Mouse (Mus musculus) sigmoid colon, adult 10 weeks (tissue): Measurements from ENCODE around the gene Tmem263. TPM values are rescaled to one million over a fixed set of nuclear protein-coding genes. Genes with fewer than 3 reads are reported as not detected.

Experiments used
- polyA plus RNA-seq: library from polyadenylated mRNA; stranded (reverse); fragments of 350-450 nt; fragmentation: Illumina TruSeq; extraction: RNeasy Lipid Tissue Mini Kit (QIAGEN cat#74804); gene quantifications from one replicate; pipeline ENCODE4 v1.2.3, GENCODE M21; 2014; ENCODE audit warnings: low read depth, low replicate concordance

The Tmem263 gene
- 62.7 TPM for polyA plus RNA-seq

GRCm38 (mm10) chr10:85102247-85103084 is at the start of gene Tmem263, which contains the start of gene Fhl4:
Tmem263 (plus strand) TSS chr10:85102627.
Fhl4 (minus strand) TSS chr10:85102495.

GRCm38 (mm10) chr10:85127395-85128287 is 25.2 kb downstream of the Tmem263 start, which contains the start of gene Mterf2:
Mterf2 (minus strand) TSS chr10:85128027.

Other genes starting within 250 kb of the Tmem263 start
- gene Ric8b, start 185.0 kb upstream of the Tmem263 start, polyA plus RNA-seq, result 37.3 TPM
- gene Fhl4, start 132 bp upstream of the Tmem263 start, polyA plus RNA-seq, result 0.32 TPM
- 34.9 TPM for gene Mterf2, start 25.4 kb downstream of the Tmem263 start, polyA plus RNA-seq
- gene Cry1, start 82.4 kb downstream of the Tmem263 start, polyA plus RNA-seq, result 27.0 TPM